Mouse (Mus musculus): ENCODE data around the gene Tcl1b5.

The Tcl1b5 gene

GRCm38 (mm10) chr12:105208441-105208840 is 32.3 kb downstream of the Tcl1b5 start:
- ATAC-seq (ENCODE audit: low TSS enrichment), result no peak

- no peak for ATAC-seq (ENCODE audit: low TSS enrichment)
Measured at GRCm38 (mm10) chr12:105209231-105209630, 33.1 kb downstream of the Tcl1b5 start.

- no peak for ATAC-seq (ENCODE audit: low TSS enrichment)
Measured at GRCm38 (mm10) chr12:105217101-105217760, 41.1 kb downstream of the Tcl1b5 start.

- ATAC-seq (ENCODE audit: low TSS enrichment), result no peak
Measured at GRCm38 (mm10) chr12:105222601-105223319, 46.6 kb downstream of the Tcl1b5 start, which contains the start of gene Tcl1. Tcl1 (minus strand) TSS chr12:105222793.

- no peak for ATAC-seq (ENCODE audit: low TSS enrichment)
Measured at GRCm38 (mm10) chr12:105224621-105225320, 48.6 kb downstream of the Tcl1b5 start.

Measured in frontal cortex, adult (tissue).